Mouse (Mus musculus) cerebral cortex, adult 2 months (tissue): ENCODE measurements around the gene Nkx6-1.

Experiments used
- WGBS: fragments of 180-500 bp; shearing (Covaris S2); methylation state at CpG from one replicate; pipeline ENCODE4 v1.1.7; 2018; 5-methylcytosine and 5-hydroxymethylcytosine counted together

Nkx6-1 gene

GRCm38 (mm10) chr5:101664945-101665615 lies at the start of gene Nkx6-1:
Gene Nkx6-1, minus strand, starts transcription at chr5:101664996.
- WGBS, result 1% methylated on average over 39 of the region's 39 CpGs

GRCm38 (mm10) chr5:101713064-101713613 lies 48.3 kb upstream of the Nkx6-1 start:
- 80% methylated on average over 6 of the region's 6 CpGs for WGBS

GRCm38 (mm10) chr5:101703374-101704260 lies 38.8 kb upstream of the Nkx6-1 start:
- 70% methylated on average over 24 of the region's 25 CpGs for WGBS

- 89% methylated on average over 11 of the region's 11 CpGs for WGBS
These were observed 37.8 kb upstream of the Nkx6-1 start for GRCm38 (mm10) chr5:101702636-101703035.

- WGBS, result 4% methylated on average over 3 of the region's 3 CpGs
These were observed 35.8 kb upstream of the Nkx6-1 start for GRCm38 (mm10) chr5:101700607-101701006.

- WGBS, result 20% methylated on average over 15 of the region's 15 CpGs
These were observed 23.8 kb upstream of the Nkx6-1 start for GRCm38 (mm10) chr5:101688581-101688980.

- 79% methylated on average over 5 of the region's 5 CpGs for WGBS
These were observed 18.5 kb upstream of the Nkx6-1 start for GRCm38 (mm10) chr5:101683340-101683739.

GRCm38 (mm10) chr5:101680338-101680737 lies 15.5 kb upstream of the Nkx6-1 start:
- WGBS, result 77% methylated on average over 6 of the region's 6 CpGs

GRCm38 (mm10) chr5:101669381-101669780 lies 4.6 kb upstream of the Nkx6-1 start:
- WGBS, result 2% methylated on average over 15 of the region's 15 CpGs

- 8% methylated on average over 12 of the region's 12 CpGs for WGBS
These were observed 3.7 kb upstream of the Nkx6-1 start for GRCm38 (mm10) chr5:101668475-101668874.

- WGBS, result 8% methylated on average over 15 of the region's 15 CpGs
These were observed 3.2 kb upstream of the Nkx6-1 start for GRCm38 (mm10) chr5:101668028-101668427.

GRCm38 (mm10) chr5:101667263-101667990 lies 2.6 kb upstream of the Nkx6-1 start:
- 4% methylated on average over 19 of the region's 19 CpGs for WGBS

- WGBS, result 4% methylated on average over 18 of the region's 18 CpGs
These were observed 1.9 kb upstream of the Nkx6-1 start for GRCm38 (mm10) chr5:101666713-101667112.

GRCm38 (mm10) chr5:101666091-101666490 lies 1.3 kb upstream of the Nkx6-1 start:
- WGBS, result 7% methylated on average over 9 of the region's 9 CpGs

GRCm38 (mm10) chr5:101664423-101664921 lies 324 bp downstream of the Nkx6-1 start:
- WGBS, result under 1% methylated on average over 63 of the region's 64 CpGs

- WGBS, result 2% methylated on average over 85 of the region's 94 CpGs
These were observed 974 bp downstream of the Nkx6-1 start for GRCm38 (mm10) chr5:101663621-101664422.

GRCm38 (mm10) chr5:101663176-101663575 lies 1.6 kb downstream of the Nkx6-1 start:
- WGBS, result 3% methylated on average over 23 of the region's 23 CpGs

- 13% methylated on average over 8 of the region's 8 CpGs for WGBS
These were observed 2.3 kb downstream of the Nkx6-1 start for GRCm38 (mm10) chr5:101662485-101662884.

- 5% methylated on average over 25 of the region's 25 CpGs for WGBS
These were observed 3.1 kb downstream of the Nkx6-1 start for GRCm38 (mm10) chr5:101661561-101662211.

GRCm38 (mm10) chr5:101660666-101661065 lies 4.1 kb downstream of the Nkx6-1 start:
- 6% methylated on average over 3 of the region's 3 CpGs for WGBS
